Mouse (Mus musculus): Measurements from ENCODE around the gene Slain1.

- TF ChIP-seq CTCF (conservative IDR thresholded peaks at IDR 0.05; ENCODE audit: low read length) (no peak), NANOG (IDR thresholded peaks at IDR 0.05; ENCODE audit: borderline replicate concordance, low read length) (no peak), POU5F1 (IDR thresholded peaks at IDR 0.05; ENCODE audit: borderline replicate concordance, low read length) (no peak)
Observed at GRCm38 (mm10) chr14:103742150-103742549, 92.1 kb downstream of the Slain1 start.

Data from E14TG2a.4 (cell line).